Mouse (Mus musculus): ENCODE data around the gene Apof. TPM values are rescaled to one million over a fixed set of nuclear protein-coding genes. Genes with fewer than 3 reads are reported as not detected.
"Not testable (repeated sequence)": the region's sequence is repeated elsewhere in the genome, so short reads cannot be mapped to it uniquely, and the experiment has no call there.

Apof gene
- total RNA-seq, 2 experiments from 2014 or later = not detected

DNA sequence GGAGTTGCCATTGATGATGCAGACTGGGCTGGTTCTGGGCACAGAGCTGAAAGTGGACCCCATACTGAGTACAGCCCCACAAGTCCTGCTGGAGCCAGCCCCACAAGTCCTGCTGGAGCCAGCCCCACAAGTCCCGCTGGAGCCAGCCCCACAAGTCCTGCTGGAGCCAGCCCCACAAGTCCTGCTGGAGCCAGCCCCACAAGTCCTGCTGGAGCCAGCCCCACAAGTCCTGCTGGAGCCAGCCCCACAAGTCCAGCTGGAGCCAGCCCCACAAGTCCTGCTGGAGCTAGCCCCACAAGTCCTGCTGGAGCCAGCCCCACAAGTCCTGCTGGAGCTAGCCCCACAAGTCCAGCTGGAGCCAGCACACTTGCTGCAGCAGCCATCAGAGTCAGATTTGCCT, 22.1 kb downstream of the Apof start:
- ATAC-seq (replicated peaks; ENCODE audit: low FRiP score, low TSS enrichment, poor library complexity, severe bottlenecking) = not testable (repeated sequence)

DNA sequence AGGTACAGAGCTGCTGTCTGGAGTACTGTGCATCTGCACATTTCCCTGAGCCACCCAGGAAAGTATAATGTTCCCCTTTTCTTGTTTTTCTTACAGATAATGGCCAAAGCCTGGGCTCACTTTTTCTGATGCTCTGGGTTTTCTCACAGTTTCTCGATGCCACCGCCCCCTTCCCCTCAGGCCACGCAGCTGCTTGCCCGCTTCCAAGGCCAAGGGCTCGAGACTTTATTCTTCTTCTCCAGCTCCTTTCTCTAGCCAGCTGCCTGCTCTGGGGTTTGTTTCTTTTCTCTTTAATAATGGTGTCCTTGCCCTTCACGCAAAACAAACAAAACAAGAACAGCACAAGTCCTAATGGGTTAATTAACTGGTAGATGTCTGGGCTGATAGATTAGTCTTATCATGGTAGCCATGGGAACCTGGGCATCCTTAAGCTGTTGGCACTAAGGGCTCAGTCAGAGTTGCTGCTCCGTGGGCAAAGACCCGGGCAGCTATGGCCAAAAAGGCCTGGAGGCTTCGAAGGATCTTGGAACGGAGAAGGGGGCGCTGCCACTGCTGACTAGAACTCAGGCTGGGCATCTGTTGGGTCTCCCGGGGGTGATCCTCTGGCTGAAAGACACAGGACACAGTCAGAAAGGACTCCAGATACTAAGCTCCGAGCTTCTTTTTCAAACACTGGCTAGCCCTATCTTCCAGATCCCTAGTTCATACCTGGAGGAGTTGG, 28.1 kb downstream of the Apof start:
- no peak for ATAC-seq (replicated peaks; ENCODE audit: low FRiP score, low TSS enrichment, poor library complexity, severe bottlenecking)

DNA sequence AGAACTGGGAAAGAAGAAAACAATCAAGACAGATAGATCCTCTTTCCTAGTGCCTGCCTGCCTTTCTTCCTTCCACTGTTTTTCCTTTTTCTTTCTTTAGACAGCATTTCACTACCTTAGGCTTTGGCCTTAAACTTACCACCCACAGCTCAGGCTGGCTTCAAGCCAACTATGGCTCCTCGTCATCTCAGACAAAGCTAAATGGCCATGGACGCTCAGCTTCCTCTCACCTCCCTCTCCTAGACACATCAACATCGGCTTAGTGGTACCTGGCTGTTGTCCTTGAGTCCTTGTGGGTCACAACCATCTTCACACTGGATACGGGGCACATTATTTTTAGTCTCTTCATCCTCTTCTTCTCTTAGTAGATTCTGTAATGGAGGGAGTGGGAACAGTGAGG, 28.8 kb downstream of the Apof start:
- no peak for ATAC-seq (replicated peaks; ENCODE audit: low FRiP score, low TSS enrichment, poor library complexity, severe bottlenecking)

DNA sequence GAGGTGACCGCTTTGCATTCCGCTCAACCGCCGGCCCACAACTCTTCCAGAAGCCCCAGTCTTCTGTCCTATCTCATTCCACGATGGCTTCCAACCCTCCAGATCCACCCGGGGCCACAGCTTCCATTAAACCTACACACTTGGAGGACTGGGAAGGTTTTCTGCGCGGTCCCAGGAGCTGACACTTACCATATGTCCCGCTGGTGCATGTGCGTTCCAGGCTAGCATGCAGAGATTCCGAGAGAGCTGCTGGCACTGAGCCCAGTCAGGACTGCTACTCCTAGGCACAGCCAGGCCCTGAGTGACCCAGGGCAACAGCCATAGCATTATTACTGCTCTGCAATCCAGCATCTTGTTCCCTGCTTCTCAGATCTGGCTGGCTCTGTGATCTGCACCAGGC, 29.2 kb downstream of the Apof start:
- no peak for ATAC-seq (replicated peaks; ENCODE audit: low FRiP score, low TSS enrichment, poor library complexity, severe bottlenecking)

DNA sequence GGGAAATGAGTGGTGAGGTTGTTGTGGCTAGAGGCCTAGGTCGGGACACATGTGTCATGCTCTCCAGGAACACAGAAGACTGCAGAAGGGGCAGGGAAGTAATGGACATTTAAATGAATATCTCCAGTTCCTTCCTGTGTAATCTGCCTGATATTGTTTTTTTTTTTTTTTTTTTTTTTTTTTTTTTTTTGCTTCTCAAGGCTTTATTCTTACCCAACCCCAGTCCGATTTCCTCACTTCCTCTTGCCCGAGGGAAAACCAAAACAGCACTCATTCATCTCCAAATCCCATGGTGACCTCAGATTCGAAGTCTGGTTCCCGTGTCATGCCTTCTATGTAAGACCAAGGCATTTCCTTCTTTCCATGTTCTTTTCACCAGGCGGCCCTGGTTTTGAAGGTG, 29.8 kb downstream of the Apof start:
- no peak for ATAC-seq (replicated peaks; ENCODE audit: low FRiP score, low TSS enrichment, poor library complexity, severe bottlenecking)

DNA sequence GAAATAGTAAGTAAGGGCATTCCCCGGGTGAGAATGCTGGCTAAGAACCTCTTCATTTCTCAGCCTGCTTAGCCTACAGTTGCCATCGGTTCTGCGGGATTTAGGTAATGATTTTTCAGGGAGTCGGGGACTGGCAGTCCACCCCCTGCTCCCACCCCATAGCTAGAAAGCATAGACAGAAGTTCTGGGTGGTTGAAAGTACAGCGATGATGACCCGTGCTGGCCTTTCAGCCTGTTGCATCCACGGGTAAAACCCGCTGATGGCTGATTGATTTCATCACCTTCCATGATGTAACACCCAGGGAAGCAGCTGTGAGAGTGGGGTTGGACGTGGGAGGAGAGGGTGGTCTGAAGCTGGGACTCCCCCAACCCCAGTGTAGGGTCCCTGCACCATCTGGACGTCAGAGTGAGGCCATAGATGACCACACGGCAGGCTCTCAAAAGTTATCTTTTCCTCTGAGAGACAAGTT, 30.3 kb downstream of the Apof start, which contains the start of gene Il23a:
Gene Il23a, minus strand, starts transcription at position 51 of the 470 bp plus-strand sequence.
- ATAC-seq (replicated peaks; ENCODE audit: low FRiP score, low TSS enrichment, poor library complexity, severe bottlenecking) = no peak

DNA sequence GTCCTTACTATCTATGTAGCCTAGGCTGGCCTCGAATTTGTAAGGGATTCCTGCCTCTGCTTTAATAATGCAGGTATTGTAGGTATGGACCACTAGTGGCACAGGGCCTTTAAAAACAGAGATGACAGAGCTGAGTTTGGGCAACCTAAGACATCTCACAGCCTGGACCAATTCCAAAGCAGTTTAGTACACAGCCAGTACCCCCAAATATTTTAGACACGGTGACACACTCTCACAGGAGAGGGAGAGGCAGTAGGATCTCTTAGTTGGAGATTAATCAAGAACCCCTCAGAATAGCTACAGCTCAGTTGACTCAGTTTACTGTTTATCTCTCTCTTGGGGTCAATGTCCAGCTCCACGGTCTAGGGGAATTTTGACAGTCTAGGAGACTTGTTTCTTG, 33.9 kb downstream of the Apof start:
- ATAC-seq (replicated peaks; ENCODE audit: low FRiP score, low TSS enrichment, poor library complexity, severe bottlenecking) = no peak

DNA sequence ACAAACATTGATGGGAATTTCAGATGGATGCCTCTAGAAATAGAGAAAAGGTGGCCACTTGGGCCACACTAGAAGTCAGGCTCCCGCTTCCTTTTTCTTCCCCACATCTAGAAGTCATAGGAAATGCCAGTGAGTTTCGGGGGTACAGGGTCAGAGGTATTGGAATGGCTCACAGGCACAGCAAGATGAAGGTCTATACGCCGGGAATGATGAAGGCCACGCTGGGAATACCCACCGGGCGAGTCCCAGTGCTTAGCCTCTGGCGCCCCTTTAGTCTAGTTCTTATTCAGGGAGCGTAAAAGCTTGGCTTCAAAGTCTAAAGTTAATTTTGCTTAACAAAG, 34.3 kb downstream of the Apof start:
- peak; percentile 20; the same call in 1 of the 2 replicates for ATAC-seq (replicated peaks; ENCODE audit: low FRiP score, low TSS enrichment, poor library complexity, severe bottlenecking)

DNA sequence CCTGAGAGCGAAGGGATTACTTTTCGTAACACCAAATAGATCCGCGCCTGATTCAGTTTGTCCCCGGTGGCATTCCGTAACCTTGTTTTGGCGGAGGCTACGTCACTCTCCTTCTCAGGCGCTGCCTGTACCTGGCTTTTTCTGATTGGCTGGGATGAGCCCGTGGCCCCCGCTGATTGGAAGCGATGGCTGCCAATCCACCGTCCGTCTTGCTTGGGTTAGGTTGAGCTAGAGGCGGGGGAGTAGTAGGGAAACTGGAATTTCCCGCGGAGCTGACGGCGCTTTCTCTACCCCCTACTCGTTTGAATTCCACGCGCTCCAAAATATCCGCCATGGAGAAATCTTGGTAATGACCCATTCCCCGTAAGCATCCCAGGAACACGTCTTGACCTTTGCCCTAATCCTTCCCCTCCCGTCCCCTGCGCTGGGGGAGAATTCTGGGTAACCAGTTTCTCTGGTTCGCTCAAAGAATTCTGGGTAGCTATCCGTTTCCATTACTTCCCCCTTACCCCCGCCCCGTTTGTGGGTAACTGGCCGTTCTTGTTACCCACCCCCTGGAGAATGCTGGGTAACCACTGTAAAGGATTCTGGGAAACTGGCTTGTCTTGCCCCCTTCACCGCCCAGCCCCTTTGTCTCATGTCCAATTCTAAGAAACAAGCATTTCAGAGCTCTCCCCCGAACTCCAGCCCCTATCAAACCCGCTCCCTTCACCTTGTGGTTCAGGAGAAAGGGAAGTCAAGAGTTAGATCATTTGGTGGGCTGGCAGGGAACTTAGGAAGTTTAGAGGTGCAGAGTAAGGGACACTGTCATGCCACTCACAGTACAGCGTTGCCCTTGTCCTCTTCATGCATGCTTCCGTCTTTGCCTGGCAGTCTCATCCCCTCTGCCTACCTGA, 34.9 kb downstream of the Apof start, which contains the start of gene Pan2:
Gene Pan2, plus strand, starts transcription at position 210 of the 896 bp plus-strand sequence.
- ATAC-seq (replicated peaks; ENCODE audit: low FRiP score, low TSS enrichment, poor library complexity, severe bottlenecking) = peak; percentile 98

DNA sequence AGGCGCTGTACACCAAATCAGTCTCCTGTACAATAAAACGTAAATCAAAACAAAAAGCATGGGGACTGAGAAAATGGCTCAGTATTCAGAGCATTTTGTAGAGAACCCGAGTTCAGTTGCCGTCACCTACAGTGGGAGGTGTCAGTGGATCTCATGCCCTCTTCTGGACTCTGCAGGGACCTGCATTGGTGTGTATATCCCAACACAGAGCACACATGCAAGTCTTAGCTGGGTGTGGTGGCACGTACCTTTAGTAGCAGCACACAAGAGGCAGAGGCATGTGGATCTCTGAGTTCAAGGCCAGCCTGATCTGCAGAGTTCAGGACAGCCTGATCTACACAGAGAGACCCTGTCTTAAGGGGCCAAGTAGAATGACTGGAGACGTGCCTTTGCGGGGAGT, 41.2 kb downstream of the Apof start:
- no peak for ATAC-seq (replicated peaks; ENCODE audit: low FRiP score, low TSS enrichment, poor library complexity, severe bottlenecking)

DNA sequence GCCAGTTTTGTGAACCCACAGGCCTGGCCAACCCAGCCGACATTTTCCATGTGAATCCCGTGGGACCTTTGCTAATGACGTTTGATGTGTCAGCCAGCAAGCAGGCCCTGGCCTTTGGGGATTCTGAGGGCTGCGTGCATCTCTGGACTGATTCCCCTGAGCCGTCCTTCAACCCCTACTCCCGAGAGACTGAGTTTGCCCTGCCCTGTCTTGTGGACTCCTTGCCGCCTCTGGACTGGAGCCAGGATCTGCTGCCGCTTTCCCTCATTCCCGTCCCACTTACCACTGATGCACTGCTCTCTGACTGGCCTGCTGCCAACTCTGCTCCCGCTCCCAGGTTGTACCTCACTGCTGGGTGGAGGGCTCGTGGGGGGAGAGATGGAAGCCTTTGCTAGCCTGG, 41.7 kb downstream of the Apof start:
- no peak for ATAC-seq (replicated peaks; ENCODE audit: low FRiP score, low TSS enrichment, poor library complexity, severe bottlenecking)

DNA sequence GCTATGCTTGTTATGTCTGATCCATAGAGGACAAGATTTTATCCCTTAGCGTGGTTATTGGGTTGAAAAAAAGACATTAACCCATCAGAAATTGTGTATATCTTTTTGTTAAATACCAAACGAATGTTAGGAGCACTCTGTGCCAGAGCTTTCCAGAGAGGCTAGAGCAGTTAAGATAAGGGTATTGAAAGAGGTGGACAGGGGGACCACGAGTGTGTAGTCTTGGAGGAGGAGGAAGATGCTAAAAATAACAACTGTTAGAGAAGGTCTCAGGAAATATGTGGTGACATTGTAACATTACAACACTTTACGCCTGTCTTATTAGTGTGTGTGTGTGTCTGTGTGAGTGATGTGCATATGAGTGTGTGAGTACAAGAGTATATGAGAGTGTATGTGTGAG, 42.4 kb downstream of the Apof start:
- no peak for ATAC-seq (replicated peaks; ENCODE audit: low FRiP score, low TSS enrichment, poor library complexity, severe bottlenecking)

DNA sequence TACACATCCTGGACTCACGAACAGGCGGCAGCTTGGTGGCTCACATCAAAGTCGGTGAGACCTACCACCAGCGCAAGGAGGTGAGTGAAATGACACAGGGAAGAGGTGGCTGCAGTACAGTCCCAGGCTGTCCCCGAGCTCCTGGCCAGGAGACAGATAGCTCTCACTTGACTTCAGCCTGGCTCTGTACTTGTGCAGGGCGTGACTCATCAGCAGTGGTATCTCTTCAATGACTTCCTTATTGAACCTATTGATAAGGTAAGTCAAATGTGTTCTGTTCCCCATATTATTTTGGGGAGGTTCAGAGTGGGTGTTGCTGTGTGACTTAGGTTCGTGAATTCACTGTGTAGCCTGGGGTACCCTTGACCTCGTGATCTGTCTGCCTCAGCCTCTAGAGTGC, 47.1 kb downstream of the Apof start:
- ATAC-seq (replicated peaks; ENCODE audit: low FRiP score, low TSS enrichment, poor library complexity, severe bottlenecking) = peak; percentile 65; the same call in 1 of the 2 replicates

Other genes with a start within 250 kb of the Apof start
- 1,531 and 1,673 TPM in 2 replicates for gene Naca, start 233.1 kb upstream of the Apof start, total RNA-seq (2014; fragmentation: Nextera tagmentation)
- 2,722 and 3,167 TPM in 2 replicates for gene Naca, start 233.1 kb upstream of the Apof start, total RNA-seq (2017)
- gene Ptges3, start 209.7 kb upstream of the Apof start, total RNA-seq (2014; fragmentation: Nextera tagmentation) = 210 and 260 TPM in 2 replicates
- gene Ptges3, start 209.7 kb upstream of the Apof start, total RNA-seq (2017) = 377 and 378 TPM in 2 replicates
- 2,207 and 2,550 TPM in 2 replicates for gene Atp5b, start 185.4 kb upstream of the Apof start, total RNA-seq (2014; fragmentation: Nextera tagmentation)
- 3,084 and 3,964 TPM in 2 replicates for gene Atp5b, start 185.4 kb upstream of the Apof start, total RNA-seq (2017)
- gene Baz2a, start 177.1 kb upstream of the Apof start, total RNA-seq (2014; fragmentation: Nextera tagmentation) = 43.8 and 44.6 TPM in 2 replicates
- gene Baz2a, start 177.1 kb upstream of the Apof start, total RNA-seq (2017) = 12.4 and 14.3 TPM in 2 replicates
- gene Rbms2, start 88.4 kb upstream of the Apof start, total RNA-seq (2014; fragmentation: Nextera tagmentation) = 25.2 and 31.5 TPM in 2 replicates
- gene Rbms2, start 88.4 kb upstream of the Apof start, total RNA-seq (2017) = 9.1 and 10.9 TPM in 2 replicates
- 8.8 and 15.0 TPM in 2 replicates for gene Gls2, start 74.2 kb upstream of the Apof start, total RNA-seq (2014; fragmentation: Nextera tagmentation)
- 9.1 and 16.7 TPM in 2 replicates for gene Gls2, start 74.2 kb upstream of the Apof start, total RNA-seq (2017)
- gene Spryd4, start 56.9 kb upstream of the Apof start, total RNA-seq (2014; fragmentation: Nextera tagmentation) = 37.3 and 44.4 TPM in 2 replicates
- gene Spryd4, start 56.9 kb upstream of the Apof start, total RNA-seq (2017) = 31.2 and 39.7 TPM in 2 replicates
- 0.74 TPM in 1 of 2 replicates, not detected in the other for gene Mip, start 42.8 kb upstream of the Apof start, total RNA-seq (2014; fragmentation: Nextera tagmentation)
- gene Mip, start 42.8 kb upstream of the Apof start, total RNA-seq (2017) = 1.6 TPM in 1 of 2 replicates, not detected in the other
- gene Timeless, start 36.6 kb upstream of the Apof start, total RNA-seq (2014; fragmentation: Nextera tagmentation) = 104 and 125 TPM in 2 replicates
- 105 and 128 TPM in 2 replicates for gene Timeless, start 36.6 kb upstream of the Apof start, total RNA-seq (2017)
- 1.3 and 1.7 TPM in 2 replicates for gene Apon, start 14.6 kb upstream of the Apof start, total RNA-seq (2014; fragmentation: Nextera tagmentation)
- gene Apon, start 14.6 kb upstream of the Apof start, total RNA-seq (2017) = not detected in 2 replicates
- 24.3 and 35.7 TPM in 2 replicates for gene Stat2, start 1.9 kb downstream of the Apof start, total RNA-seq (2014; fragmentation: Nextera tagmentation)
- 8.1 and 9.0 TPM in 2 replicates for gene Stat2, start 1.9 kb downstream of the Apof start, total RNA-seq (2017)
- not detected in 2 replicates for gene Il23a, start 30.1 kb downstream of the Apof start, total RNA-seq (2014; fragmentation: Nextera tagmentation)
- gene Il23a, start 30.1 kb downstream of the Apof start, total RNA-seq (2017) = not detected in 2 replicates
- gene Pan2, start 34.7 kb downstream of the Apof start, total RNA-seq (2014; fragmentation: Nextera tagmentation) = 37.0 and 40.7 TPM in 2 replicates
- gene Pan2, start 34.7 kb downstream of the Apof start, total RNA-seq (2017) = 14.2 and 18.0 TPM in 2 replicates
- 62.8 and 95.5 TPM in 2 replicates for gene Cnpy2, start 53.8 kb downstream of the Apof start, total RNA-seq (2014; fragmentation: Nextera tagmentation)
- gene Cnpy2, start 53.8 kb downstream of the Apof start, total RNA-seq (2017) = 86.0 and 87.5 TPM in 2 replicates
- 226 and 251 TPM in 2 replicates for gene Cs, start 69.1 kb downstream of the Apof start, total RNA-seq (2014; fragmentation: Nextera tagmentation)
- 113 and 182 TPM in 2 replicates for gene Cs, start 69.1 kb downstream of the Apof start, total RNA-seq (2017)
- 12.9 and 16.8 TPM in 2 replicates for gene Coq10a, start 100.3 kb downstream of the Apof start, total RNA-seq (2014; fragmentation: Nextera tagmentation)
- 8.8 and 10.9 TPM in 2 replicates for gene Coq10a, start 100.3 kb downstream of the Apof start, total RNA-seq (2017)
- gene Ankrd52, start 108.4 kb downstream of the Apof start, total RNA-seq (2014; fragmentation: Nextera tagmentation) = 62.2 and 68.5 TPM in 2 replicates
- gene Ankrd52, start 108.4 kb downstream of the Apof start, total RNA-seq (2017) = 8.3 and 11.7 TPM in 2 replicates
- gene Slc39a5, start 132.6 kb downstream of the Apof start, total RNA-seq (2014; fragmentation: Nextera tagmentation) = not detected in 2 replicates
- gene Slc39a5, start 132.6 kb downstream of the Apof start, total RNA-seq (2017) = not detected in 2 replicates
- 63.0 and 130 TPM in 2 replicates for gene Nabp2, start 142.8 kb downstream of the Apof start, total RNA-seq (2014; fragmentation: Nextera tagmentation)
- gene Nabp2, start 142.8 kb downstream of the Apof start, total RNA-seq (2017) = 54.4 and 98.8 TPM in 2 replicates
- 20.9 and 21.6 TPM in 2 replicates for gene Rnf41, start 143.0 kb downstream of the Apof start, total RNA-seq (2014; fragmentation: Nextera tagmentation)
- 8.8 and 12.9 TPM in 2 replicates for gene Rnf41, start 143.0 kb downstream of the Apof start, total RNA-seq (2017)
- gene Smarcc2, start 190.6 kb downstream of the Apof start, total RNA-seq (2014; fragmentation: Nextera tagmentation) = 98.5 and 119 TPM in 2 replicates
- gene Smarcc2, start 190.6 kb downstream of the Apof start, total RNA-seq (2017) = 62.9 and 73.3 TPM in 2 replicates
- 655 and 828 TPM in 2 replicates for gene Myl6, start 225.5 kb downstream of the Apof start, total RNA-seq (2014; fragmentation: Nextera tagmentation)
- gene Myl6, start 225.5 kb downstream of the Apof start, total RNA-seq (2017) = 663 and 819 TPM in 2 replicates
- 3.7 and 6.3 TPM in 2 replicates for gene Myl6b, start 230.0 kb downstream of the Apof start, total RNA-seq (2014; fragmentation: Nextera tagmentation)
- 0.56 TPM in 1 of 2 replicates, not detected in the other for gene Myl6b, start 230.0 kb downstream of the Apof start, total RNA-seq (2017)